Mouse (Mus musculus): Measurements from ENCODE around the gene Olfr1040. TPM values are rescaled to one million over a fixed set of nuclear protein-coding genes. Genes with fewer than 3 reads are reported as not detected.

Gene Olfr1040
- not detected in 2 replicates for total RNA-seq (2017)

- ATAC-seq (replicated peaks; ENCODE audit: low read depth, poor library complexity, severe bottlenecking) = no peak
These were observed at the start of gene Olfr1040 for GRCm38 (mm10) chr2:86146632-86147031. Gene Olfr1040 (minus strand): TSS chr2:86146732.

GRCm38 (mm10) chr2:86195863-86196262 lies 49.3 kb upstream of the Olfr1040 start:
- no peak for ATAC-seq (replicated peaks; ENCODE audit: low read depth, poor library complexity, severe bottlenecking)

GRCm38 (mm10) chr2:86185583-86185982 lies 39.1 kb upstream of the Olfr1040 start, which contains the start of gene Olfr52:
Gene Olfr52 (minus strand): TSS chr2:86185683.
- no peak for ATAC-seq (replicated peaks; ENCODE audit: low read depth, poor library complexity, severe bottlenecking)

- ATAC-seq (replicated peaks; ENCODE audit: low read depth, poor library complexity, severe bottlenecking) = no peak
These were observed 33.4 kb upstream of the Olfr1040 start for GRCm38 (mm10) chr2:86179950-86180349.

- no peak for ATAC-seq (replicated peaks; ENCODE audit: low read depth, poor library complexity, severe bottlenecking)
These were observed 31.2 kb upstream of the Olfr1040 start, which contains the start of gene Olfr1044 for GRCm38 (mm10) chr2:86177720-86178119. Gene Olfr1044 (minus strand): TSS chr2:86177820.

GRCm38 (mm10) chr2:86175422-86175821 lies 28.9 kb upstream of the Olfr1040 start:
- ATAC-seq (replicated peaks; ENCODE audit: low read depth, poor library complexity, severe bottlenecking) = peak; percentile 88

- ATAC-seq (replicated peaks; ENCODE audit: low read depth, poor library complexity, severe bottlenecking) = no peak
These were observed 20.9 kb upstream of the Olfr1040 start, which contains the start of gene Olfr1043 for GRCm38 (mm10) chr2:86167422-86167821. Gene Olfr1043 (minus strand): TSS chr2:86167522.

GRCm38 (mm10) chr2:86161738-86162137 lies 15.2 kb upstream of the Olfr1040 start, which contains the start of gene Olfr1042:
Gene Olfr1042 (minus strand): TSS chr2:86161838.
- no peak for ATAC-seq (replicated peaks; ENCODE audit: low read depth, poor library complexity, severe bottlenecking)

- ATAC-seq (replicated peaks; ENCODE audit: low read depth, poor library complexity, severe bottlenecking) = no peak
These were observed 10.7 kb downstream of the Olfr1040 start, which contains the start of gene Olfr1039 for GRCm38 (mm10) chr2:86135828-86136227. Gene Olfr1039 (minus strand): TSS chr2:86135928.

Other genes with a start within 250 kb of the Olfr1040 start
- not detected in 2 replicates for gene Olfr1024, start 241.7 kb downstream of the Olfr1040 start, total RNA-seq (2017)
- not detected in 2 replicates for gene Olfr1025-ps1, start 231.5 kb downstream of the Olfr1040 start, total RNA-seq (2017)
- not detected in 2 replicates for gene Olfr1026, start 225.2 kb downstream of the Olfr1040 start, total RNA-seq (2017)
- not detected in 2 replicates for gene Olfr1028, start 196.3 kb downstream of the Olfr1040 start, total RNA-seq (2017)
- not detected in 2 replicates for gene Olfr1029, start 172.8 kb downstream of the Olfr1040 start, total RNA-seq (2017)
- gene Olfr1030, start 167.5 kb downstream of the Olfr1040 start, total RNA-seq (2017) = not detected in 2 replicates
- not detected in 2 replicates for gene Olfr1031, start 156.4 kb downstream of the Olfr1040 start, total RNA-seq (2017)
- gene Olfr1032, start 141.2 kb downstream of the Olfr1040 start, total RNA-seq (2017) = not detected in 2 replicates
- gene Olfr1033, start 126.1 kb downstream of the Olfr1040 start, total RNA-seq (2017) = 0.18 TPM in 1 of 2 replicates, not detected in the other
- gene Olfr1034, start 100.9 kb downstream of the Olfr1040 start, total RNA-seq (2017) = not detected in 2 replicates
- not detected in 2 replicates for gene Olfr1036, start 72.7 kb downstream of the Olfr1040 start, total RNA-seq (2017)
- not detected in 2 replicates for gene Olfr1037, start 59.3 kb downstream of the Olfr1040 start, total RNA-seq (2017)
- gene Olfr1039, start 10.8 kb downstream of the Olfr1040 start, total RNA-seq (2017) = not detected in 2 replicates
- not detected in 2 replicates for gene Olfr1042, start 15.1 kb upstream of the Olfr1040 start, total RNA-seq (2017)
- gene Olfr1043, start 20.8 kb upstream of the Olfr1040 start, total RNA-seq (2017) = not detected in 2 replicates
- not detected in 2 replicates for gene Olfr1044, start 31.1 kb upstream of the Olfr1040 start, total RNA-seq (2017)
- gene Olfr52, start 39.0 kb upstream of the Olfr1040 start, total RNA-seq (2017) = not detected in 2 replicates
- not detected in 2 replicates for gene Olfr1045, start 56.3 kb upstream of the Olfr1040 start, total RNA-seq (2017)
- not detected in 2 replicates for gene Olfr1046, start 72.6 kb upstream of the Olfr1040 start, total RNA-seq (2017)
- gene Olfr1047, start 84.7 kb upstream of the Olfr1040 start, total RNA-seq (2017) = not detected in 2 replicates
- gene Olfr1048, start 93.6 kb upstream of the Olfr1040 start, total RNA-seq (2017) = not detected in 2 replicates
- not detected in 2 replicates for gene Olfr1049, start 111.6 kb upstream of the Olfr1040 start, total RNA-seq (2017)
- not detected in 2 replicates for gene Olfr1051, start 132.4 kb upstream of the Olfr1040 start, total RNA-seq (2017)
- gene Olfr1052, start 145.7 kb upstream of the Olfr1040 start, total RNA-seq (2017) = not detected in 2 replicates
- not detected in 2 replicates for gene Olfr1053, start 168.6 kb upstream of the Olfr1040 start, total RNA-seq (2017)
- gene Olfr1054, start 188.7 kb upstream of the Olfr1040 start, total RNA-seq (2017) = not detected in 2 replicates
- gene Olfr1055, start 203.6 kb upstream of the Olfr1040 start, total RNA-seq (2017) = not detected in 2 replicates
- gene Olfr1056, start 215.7 kb upstream of the Olfr1040 start, total RNA-seq (2017) = not detected in 2 replicates
- not detected in 2 replicates for gene Olfr1057, start 231.7 kb upstream of the Olfr1040 start, total RNA-seq (2017)
- not detected in 2 replicates for gene Olfr1058, start 241.8 kb upstream of the Olfr1040 start, total RNA-seq (2017)

Measured in common myeloid progenitor, adult 5-6 weeks (primary cell).